Mouse (Mus musculus): ENCODE data around the gene Lrrc55.
A peak's percentile ranks its signal among the peaks of the same experiment; 100 is the strongest.
"Not testable (repeated sequence)": the region's sequence is repeated elsewhere in the genome, so short reads cannot be mapped to it uniquely, and the experiment has no call there.

Lrrc55 gene

GRCm38 (mm10) chr2:85196901-85197300, at the start of gene Lrrc55:
Gene Lrrc55 (minus strand): TSS chr2:85197197.
- no peak for DNase-seq

- DNase-seq = peak; percentile 63
Measured at GRCm38 (mm10) chr2:85246506-85247082, 49.6 kb upstream of the Lrrc55 start.

DNA sequence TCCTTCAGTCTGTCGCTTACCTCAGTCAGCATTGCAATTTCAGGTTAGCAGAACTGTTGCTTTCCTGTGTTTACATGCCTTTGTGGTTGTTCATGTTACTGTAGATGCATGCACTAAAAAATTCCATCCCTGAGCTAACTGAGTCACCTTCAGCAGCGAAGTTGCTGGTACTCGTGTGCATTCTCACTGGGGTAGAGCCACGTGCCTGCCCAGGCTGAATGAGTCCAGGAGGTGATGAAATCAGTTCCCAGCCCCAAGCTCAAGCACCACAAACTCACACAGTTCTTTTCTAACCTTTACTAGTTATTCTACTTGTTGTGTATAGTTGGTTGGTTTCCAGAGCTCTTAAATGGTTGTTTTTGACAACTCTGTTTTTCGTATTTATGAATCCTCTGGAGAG, 48.7 kb upstream of the Lrrc55 start:
- no peak for DNase-seq

DNA sequence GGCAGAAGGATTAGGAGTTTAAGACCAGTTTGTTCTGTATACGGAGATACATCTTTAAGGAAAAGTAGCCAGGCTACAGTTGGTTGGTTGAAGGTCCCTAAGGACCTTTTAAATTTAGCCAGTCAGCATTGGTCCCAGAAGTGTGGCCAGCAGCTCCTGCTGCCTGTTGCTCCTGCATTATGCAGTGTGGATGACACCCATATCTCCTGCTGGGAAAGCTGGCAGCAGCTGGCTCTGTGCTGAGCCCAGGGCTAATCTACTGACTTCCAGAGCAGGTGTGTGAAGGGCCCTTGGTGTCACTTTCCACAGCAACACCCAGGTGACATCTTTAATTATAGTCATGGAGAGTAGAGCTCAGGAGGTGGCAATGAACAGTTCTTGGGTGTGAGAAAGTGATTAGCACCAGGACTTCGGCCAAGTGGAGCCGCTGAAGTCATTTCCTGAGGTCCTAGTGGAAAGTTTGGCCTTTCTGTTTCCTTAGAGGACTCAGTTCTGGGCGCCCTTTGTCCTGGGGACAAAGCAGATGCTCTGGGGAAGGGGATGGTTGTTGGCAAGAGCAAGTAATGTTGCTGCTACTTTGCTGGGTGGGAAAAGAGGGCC, 41.2 kb upstream of the Lrrc55 start:
- no peak for DNase-seq

GRCm38 (mm10) chr2:85237231-85237630, 40.2 kb upstream of the Lrrc55 start:
- not testable (repeated sequence) for DNase-seq

DNA sequence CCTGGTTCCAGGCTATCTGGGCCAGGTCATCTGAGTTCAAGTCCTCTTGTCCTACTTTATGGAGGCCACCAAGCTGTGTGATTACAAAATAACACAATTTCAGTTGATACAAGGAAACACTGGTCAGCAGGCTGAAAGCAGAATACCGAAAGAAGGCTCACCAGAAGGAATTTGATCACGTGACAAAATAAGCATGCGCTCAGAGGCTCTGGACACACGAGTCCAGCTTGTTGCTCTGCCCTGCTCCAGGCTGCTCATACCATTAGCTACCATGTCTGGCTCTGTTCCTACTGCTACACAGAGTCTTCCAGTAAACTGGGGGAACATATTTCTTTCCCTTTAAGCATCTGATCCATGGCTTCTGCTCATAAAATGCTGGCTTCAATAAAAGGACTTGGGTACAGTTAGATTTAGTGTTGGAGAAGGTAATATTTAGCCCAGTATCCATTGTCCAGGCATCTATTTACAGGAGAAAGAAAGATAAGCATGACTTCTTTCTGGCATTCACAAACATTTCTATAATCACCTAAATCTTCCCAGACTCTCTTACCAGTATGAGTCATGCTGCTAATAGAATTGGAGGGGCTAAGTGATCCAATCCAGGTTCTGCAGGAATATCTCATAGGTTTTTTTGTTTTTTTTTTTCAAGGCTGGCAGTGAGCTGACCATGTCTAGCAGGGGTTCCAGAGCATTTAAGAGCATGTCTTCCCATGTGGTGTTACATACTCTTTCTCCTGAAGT, 33.9 kb upstream of the Lrrc55 start:
- DNase-seq = no peak

- DNase-seq = no peak
Measured at GRCm38 (mm10) chr2:85229606-85230005, 32.6 kb upstream of the Lrrc55 start.

DNA sequence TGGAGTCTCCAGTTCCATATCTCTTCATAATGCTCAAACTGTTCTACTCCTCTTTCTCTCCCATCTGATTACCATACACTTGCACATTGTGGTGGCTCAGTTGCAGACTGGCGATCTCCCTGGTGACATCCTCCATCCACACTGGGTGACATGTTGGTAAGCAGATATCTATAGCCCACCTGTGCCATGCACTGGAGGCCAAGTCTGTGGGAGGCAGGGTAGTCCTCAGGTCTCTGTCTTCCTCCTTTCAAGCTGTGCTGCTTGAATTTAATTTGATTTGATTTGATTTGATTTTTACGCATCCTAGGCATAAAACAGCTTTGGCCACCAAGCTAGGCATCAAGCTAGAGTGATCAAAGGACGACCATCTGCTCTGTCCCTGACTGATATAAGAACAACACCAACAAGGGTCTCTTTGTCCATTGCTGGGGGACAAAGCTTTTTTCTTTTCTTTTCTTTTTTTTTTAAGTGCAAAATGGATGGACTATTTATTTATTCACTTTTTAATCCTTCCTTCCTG, 30.9 kb upstream of the Lrrc55 start:
- DNase-seq = no peak

DNA sequence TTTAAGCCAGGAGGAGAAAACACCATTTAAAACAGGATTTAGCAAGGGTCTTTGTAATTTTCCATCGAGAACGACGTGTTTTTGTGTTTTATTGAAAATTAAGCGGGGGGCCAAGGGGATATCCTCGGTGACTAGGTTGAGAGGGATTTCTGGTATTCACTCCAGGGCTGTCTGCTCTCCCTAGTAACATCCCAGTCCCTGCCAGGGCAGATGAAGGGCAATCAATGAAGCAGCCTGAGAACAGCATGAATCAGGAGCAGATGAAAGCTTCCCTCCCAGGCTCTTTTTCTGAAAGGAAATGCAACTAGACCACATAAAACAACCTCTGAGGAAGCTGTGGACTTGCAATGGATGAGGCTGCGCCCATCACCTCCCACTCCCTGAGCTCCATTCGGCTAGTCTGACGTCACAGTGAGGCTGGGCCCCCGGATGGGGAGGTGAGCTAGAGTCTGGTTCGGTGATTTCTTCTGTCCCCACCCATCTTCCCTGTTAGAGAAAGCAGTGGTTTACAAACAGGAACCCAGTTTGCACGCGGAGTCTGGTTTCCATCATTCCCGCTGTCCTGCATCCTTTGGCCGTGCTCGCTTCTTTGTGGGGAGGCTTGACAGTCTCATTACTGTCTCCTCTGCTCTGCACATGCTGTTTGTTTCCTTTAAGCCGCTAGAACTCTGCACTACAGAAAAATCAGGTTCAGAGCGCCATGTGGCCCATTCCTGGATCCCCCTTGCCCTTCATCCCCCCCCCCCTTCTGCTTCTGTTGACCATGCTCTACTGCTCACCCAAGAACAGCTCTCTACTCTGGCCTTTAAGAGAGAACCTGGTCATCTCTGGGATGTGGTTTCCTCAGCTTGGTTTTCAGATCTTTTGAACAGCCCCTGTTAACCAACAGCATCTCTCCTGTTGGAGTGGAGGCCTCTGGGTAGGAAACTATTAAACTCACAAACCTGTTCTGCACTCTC, 27.5 kb upstream of the Lrrc55 start:
- no peak for DNase-seq

GRCm38 (mm10) chr2:85216606-85217005, 19.6 kb upstream of the Lrrc55 start:
- DNase-seq = no peak

DNA sequence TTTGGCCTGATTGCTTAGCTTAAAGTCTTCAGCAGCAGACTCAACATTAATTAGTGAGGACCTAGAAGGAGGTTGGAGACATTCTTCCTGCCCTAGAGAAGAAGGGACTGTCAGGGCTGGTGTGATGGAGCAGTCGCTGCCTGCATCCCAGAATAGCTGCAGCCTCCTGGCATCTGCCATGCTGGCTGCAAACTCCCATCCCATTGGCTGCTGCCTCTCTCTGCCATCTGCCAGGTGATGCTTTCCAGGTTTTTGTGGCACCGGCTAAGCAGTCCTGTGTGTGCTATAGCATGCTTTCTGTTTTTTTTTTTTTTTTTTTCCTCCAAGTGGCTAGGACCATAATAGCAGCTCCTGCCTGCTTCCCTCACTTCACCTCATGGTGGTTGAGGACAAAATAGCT, 16.7 kb upstream of the Lrrc55 start:
- DNase-seq = peak; percentile 84

GRCm38 (mm10) chr2:85209301-85209700, 12.3 kb upstream of the Lrrc55 start:
- DNase-seq = no peak

GRCm38 (mm10) chr2:85205170-85205569, 8.2 kb upstream of the Lrrc55 start:
- DNase-seq = no peak

DNA sequence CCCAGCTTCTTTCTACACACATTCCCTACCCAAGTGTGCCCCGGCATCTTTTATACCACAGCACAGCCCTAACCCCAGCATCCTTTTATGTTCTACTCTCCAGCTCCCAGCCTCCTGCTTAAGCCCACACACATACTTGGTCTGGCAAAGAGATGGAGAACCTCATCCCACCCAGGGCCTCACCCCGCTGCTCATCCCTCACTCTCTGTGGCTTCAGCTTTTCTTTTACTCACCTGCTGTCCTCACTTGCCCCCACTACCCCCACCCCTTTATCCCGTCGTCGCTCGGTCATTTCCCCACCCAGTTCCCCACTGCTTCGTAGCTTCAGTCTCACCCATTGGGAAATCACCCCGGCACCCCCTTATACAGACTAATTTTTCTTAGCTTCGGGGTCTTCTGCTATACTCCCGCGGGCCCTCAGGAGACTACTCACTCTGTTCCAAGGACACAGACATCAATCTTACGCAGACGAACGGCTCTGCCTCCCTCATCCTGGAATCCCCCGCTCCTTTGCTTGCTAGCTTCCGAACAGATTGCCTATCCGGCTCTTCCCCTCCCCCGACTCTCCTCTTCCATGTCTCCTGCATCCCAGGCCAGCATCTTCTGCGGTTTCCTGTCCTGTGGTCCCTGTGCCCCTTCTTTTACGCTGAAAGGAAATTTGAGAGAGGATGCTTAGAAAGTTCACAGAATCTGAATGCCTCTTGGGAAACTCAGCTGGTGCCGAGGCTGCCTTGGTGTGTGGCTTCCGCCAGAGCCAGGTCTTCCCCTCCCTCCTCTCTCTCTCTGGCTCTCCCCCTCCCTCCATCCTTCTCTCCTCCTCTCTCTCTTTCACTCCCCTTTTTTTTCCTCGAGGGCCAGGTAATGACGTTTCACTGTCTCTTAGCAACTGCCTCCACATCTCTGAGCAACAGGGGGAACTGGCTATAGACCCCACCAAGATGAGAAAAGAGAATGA, 1.3 kb upstream of the Lrrc55 start:
- DNase-seq = no peak

GRCm38 (mm10) chr2:85194566-85194965, 2.4 kb downstream of the Lrrc55 start:
- DNase-seq = no peak

- DNase-seq = no peak
Measured at GRCm38 (mm10) chr2:85187582-85188151, 9.3 kb downstream of the Lrrc55 start.

- no peak for DNase-seq
Measured at GRCm38 (mm10) chr2:85178139-85178800, 18.7 kb downstream of the Lrrc55 start.

- no peak for DNase-seq
Measured at GRCm38 (mm10) chr2:85173545-85173944, 23.5 kb downstream of the Lrrc55 start.

GRCm38 (mm10) chr2:85172763-85173103, 24.3 kb downstream of the Lrrc55 start:
- no peak for DNase-seq

- no peak for DNase-seq
Measured at GRCm38 (mm10) chr2:85172071-85172762, 24.8 kb downstream of the Lrrc55 start.
